Mouse (Mus musculus): ENCODE results near the gene Mkrn2. TPM values are rescaled to one million over a fixed set of nuclear protein-coding genes. Genes with fewer than 3 reads are reported as not detected.
"Not testable (repeated sequence)": the region's sequence is repeated elsewhere in the genome, so short reads cannot be mapped to it uniquely, and the experiment has no call there.

Gene Mkrn2
- total RNA-seq, 2 experiments from 2014 or later, result 26.1 to 26.8 TPM

DNA sequence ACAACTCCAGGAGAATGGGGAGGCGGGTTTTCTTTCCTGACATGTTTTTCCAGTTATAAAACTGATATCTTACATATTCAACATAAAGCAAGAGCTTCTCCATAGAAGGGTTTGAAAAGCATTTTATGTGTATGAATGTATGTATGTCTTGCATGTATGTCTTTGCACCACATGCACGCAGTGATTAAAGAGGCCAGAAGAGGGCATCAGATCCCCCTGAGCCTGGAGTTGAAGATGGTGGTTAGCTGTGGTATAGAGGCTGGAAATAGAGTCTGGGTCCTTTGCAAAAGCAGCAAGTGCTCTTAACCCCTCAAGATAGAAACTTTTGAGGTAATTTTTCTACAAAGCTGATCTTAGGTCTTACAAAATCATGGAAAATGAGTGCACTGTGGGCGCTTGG is 7.4 kb downstream of the Mkrn2 start:
- DNase-seq, result peak; percentile 31

DNA sequence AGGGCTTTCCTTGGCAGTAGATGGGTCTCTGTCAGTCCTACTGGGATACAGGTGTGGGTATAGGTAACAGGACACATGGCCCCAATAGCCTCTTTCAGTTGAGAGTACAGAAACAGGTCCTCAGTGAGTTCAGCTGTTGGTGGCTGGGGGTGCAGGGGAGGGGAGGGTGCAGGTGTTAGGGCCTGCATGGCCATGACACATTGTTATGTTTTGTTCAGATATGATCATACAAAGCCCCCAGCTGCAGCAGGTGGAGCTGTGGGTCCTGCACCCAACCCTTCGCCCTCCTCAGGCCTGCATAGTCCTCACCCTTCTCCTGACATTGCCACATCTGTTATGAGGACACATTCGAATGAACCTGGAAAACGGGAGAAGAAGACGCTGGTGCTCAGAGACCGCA is 8.6 kb downstream of the Mkrn2 start:
- DNase-seq, result no peak

DNA sequence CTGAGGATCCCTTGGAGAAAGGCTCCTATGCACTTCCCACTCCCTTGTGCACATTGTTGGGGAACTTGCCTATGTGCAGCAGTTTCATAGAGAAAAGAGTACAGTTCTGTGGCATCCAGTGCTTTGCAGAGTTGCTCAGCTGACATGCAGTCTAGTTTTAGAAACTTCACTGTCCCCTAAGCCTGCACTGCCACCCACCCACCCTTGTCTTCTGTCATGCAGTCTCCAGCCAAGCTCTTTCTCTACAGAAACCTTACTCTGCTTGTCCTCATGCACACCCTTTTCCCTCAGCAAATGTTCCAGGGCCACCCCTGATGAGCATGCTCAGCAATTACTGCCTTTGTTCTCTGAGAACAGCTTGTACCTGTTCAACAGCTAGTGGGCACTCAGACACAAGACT is 12.1 kb downstream of the Mkrn2 start:
- DNase-seq, result no peak

DNA sequence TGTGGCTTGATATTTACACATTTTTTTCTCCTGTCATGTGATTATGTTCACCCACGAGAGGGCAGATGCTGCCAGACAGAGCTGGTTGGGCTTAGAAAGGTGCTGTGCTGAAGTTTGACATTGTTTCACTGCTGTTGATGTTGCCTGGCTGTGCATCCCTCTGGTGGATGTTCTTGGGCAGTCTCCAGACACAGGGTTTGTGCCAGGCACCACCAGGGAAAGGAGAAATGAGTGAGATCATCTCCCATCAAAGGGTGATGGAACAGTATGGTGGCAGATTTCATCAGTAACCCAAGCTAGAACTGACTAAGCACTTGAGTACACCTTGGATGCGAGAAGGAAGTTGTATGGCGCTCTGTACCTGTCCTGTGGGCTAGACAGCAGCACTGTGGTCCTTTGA is 14.3 kb downstream of the Mkrn2 start:
- DNase-seq, result no peak

DNA sequence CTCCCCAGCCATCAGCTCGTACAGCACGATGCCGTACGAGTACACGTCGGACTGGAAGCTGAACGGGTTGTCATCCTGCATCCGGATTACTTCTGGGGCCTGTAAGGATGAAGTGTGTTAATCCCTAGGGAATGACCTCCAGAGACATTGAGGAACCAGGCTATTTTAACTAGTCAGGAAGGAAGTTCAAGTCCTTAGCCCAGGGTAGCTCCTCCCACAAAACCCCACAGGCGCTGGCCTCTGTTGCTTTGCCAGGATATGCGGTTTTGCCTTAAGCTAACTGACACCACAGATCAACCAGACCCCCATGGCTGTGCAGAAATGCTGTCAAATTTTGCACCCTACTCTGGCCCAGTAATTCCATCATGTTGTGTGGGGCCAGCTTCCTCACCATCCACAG is 18.1 kb downstream of the Mkrn2 start:
- DNase-seq, result no peak

DNA sequence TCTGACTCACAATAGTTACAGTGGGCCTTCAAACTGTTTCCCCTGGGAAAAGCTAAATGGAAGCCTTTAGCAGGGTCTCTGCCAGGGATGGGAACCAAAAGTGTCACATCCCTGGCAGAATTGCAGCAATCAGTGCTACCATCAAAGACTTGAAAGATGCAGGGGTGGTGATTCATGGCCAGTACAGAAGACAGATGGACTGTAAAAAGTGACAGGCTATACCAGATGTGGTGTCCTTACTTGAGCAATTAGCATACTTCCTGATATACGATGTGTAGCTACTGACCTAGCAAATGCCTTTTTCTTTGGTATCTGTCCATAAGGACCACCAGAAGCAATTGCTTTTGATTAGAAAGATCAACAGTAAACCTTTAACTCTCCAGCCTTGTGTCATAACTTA is 19.2 kb downstream of the Mkrn2 start:
- no peak for DNase-seq

DNA sequence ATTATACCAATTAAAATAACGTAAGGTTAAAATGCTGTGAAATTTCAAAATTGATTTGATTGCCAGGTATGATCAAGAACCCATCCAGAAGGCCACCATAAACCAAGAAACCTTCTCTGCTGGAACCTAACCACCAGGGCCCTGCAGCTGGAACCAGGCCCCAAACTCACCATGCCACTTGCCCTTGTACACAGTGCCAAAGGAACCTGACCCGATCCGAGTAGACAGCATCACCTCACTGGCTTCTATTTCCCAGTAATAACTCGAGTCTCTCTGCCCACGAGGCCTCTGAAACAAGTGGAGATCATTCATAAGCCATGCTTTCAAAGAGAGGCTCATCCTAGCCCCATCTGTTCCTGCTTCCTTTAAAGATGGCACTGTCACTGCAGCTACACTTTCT is 24.4 kb downstream of the Mkrn2 start:
- DNase-seq, result no peak

DNA sequence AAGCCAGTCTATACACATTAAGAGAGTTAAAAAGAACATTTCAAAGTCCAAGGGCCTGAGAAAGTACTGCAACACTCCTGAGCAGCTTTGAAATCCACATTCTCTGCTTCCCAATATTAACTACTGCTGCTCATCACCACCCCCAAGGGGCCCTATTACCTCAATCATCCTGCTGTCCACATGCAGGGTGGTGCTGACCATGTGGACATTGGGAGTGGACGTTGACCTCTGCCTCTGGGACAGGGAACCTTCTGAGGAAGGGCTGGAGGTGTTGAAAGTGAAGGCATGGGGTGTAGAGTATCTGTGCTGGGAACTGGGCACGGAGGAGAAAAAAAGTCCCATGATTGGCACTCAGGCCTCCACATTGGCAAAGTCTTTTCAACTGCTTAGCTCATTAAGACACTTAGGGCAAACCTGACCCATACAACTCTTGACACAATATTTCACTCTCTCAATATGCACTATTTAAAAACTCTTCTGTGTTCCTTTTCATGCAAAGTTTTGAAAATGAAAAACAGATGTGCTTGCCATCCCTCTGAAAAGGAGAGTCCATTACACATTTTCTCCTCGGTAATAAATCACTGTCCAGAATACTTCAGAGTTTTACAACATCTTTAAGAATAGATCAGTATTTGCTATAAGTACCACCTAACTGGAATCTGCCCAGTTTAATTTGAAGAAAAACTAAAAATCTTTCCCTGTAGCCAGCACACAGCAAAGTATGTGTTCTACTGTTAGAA is 29.5 kb downstream of the Mkrn2 start:
- no peak for DNase-seq

DNA sequence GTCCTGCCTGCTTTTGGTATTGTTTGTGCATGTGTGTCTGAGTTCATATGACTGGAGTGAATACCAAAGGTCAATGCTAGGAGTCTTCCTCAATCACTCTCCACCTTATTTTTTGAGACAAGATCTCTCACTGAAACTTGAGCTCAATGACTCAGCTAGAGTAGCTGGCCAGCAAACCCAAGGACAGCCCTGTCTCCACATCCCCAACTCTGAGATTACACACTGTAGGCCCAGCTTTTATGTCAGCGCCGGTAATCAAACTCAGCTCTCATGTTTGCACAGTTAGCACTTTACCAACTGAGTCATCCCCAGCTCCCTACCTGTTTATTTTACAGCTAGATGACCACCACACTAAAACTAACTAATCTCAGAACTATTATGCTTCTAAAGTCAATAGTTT is 32.3 kb downstream of the Mkrn2 start:
- DNase-seq, result no peak

DNA sequence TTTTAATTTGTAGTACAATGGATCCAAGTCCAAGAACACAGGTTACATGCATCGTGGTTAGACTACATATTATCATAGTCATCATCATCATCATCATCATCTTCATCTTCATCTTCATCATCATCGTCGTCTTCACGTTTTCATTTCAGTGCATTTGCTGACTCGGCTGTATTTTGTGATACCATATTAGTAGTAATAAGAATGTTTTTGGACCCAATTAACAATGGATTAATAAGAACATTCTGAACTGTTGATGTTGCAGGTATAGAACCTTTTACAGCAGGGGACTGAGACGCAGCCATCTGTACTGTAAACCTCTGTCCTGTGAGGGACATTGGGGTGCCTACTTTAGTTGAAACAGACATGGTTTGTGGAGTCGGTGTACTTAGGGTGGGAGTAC is 36.5 kb downstream of the Mkrn2 start:
- not testable (repeated sequence) for DNase-seq

DNA sequence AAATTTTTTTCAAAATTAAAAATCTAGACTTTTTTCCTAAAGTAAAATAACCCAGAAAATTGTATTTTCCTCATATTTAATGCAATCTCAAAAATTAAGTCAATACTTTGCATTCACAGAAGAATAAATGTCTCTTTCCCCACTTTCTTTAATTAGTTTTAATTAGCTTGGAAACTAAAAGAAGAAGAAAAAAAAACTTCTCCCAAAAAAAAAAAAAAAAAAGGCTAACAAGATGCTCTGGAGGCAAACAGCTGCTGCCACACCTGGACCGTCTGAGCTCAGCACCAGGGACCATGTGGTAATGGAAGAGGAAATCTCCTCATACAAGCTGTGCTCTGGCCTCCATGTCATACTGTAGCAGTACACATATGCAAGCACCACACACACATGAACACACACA is 41.6 kb downstream of the Mkrn2 start:
- DNase-seq, result no peak

DNA sequence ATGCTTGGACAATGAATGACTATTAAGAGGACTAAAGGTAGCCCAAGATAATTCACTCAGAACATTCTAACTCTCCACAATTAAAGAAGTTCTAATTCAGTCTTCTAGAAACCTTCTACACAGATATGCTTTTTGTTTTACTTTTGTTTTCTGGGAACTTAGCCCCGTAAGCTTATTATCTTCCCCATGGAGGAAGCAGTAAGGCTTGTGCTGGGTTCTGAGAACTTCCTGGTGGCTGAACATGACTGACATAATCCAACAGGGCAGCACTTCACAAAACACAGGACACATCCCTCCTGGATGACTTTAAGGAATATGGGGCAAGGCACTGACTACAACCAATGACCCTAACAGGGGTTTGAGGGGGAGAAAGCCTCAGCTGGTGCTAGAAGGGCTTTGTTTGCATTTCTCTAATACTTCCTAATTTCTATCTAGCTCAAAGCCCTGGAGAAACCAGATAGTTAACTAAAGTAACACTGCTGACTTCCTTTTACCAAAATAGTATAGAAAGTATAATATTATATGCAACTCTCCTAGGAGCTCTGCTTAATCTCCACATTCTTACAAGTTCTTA is 48.2 kb downstream of the Mkrn2 start:
- no peak for DNase-seq

DNA sequence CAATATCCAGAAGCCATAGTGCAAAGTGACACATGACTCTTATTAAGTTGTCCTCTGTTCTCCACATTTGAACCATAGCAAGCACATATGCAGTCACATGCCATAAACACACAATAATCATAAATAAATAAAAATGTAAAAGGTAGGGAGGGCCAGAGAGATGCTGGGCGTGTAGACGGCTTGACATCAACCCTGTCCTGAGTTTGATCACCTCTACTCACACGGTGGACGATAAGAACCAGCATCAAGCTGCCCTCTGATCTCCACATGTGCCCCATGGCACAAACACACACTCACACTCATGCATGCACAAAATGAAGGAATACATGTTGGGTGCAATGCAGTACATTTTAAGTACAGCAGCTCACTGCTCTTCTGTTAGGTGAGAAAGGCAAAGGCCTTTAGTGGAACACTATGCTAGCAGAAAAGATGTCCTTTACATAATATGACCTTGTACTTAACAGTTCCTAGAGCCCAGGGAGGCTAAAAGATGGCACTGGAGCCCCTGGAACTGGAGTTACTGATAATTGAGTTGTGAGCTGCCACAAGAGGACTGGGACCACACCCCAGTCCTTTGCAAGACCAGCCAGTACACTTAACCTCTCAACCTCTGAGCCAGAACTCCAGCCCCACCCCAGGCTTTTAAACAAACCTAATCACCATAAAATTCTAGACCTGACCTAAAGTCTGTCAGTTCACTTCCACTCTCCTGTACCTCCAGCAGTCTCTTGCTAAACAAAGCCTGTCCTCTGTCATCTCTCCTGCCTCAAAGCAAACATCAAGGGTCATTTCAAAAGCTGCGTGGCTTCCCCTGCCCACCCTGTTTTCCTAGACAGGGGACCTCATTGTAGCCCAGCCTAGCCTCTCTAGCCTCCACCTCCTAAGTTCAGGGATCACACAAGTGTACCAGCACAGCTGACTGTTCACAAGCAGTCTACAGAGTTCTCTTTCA is 49.0 kb downstream of the Mkrn2 start:
- peak; percentile 24 for DNase-seq

DNA sequence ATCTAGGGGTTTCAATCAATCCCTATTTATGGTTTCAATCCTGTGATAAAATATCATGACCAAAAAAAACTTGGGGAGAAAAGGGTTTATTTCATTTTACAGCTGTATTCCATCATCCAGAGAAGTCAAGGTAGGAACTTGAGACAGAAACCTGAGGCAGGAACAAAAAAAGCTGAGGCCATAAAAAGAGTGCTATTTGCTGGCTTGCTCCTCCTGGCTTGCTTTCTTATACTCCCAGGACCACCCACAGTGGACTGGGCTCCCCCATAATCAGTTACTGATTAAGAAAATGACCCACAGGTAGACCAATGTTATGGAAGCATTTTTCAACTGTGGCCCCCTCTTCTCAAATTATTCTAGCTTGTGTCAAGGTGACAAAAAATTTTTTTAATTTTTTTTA is 50.0 kb downstream of the Mkrn2 start:
- no peak for DNase-seq

DNA sequence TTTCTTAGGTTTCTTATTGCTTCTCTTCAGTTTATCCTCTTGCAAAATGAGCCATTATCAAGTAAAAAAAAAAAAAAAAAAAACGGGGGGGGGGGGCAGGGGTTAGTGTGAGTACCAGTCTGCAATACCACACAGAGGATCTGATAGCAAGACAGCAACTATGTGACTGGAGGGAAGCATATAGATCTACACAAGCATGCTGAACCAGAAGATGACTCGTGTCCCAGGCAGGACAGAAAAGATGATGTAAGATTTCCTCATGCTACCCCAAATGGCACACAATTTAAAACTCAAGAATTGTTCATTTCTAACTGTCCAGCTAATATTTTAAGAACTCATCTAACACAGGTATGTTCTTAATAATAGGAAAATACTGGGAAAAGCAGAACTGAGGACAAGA is 52.2 kb downstream of the Mkrn2 start:
- DNase-seq, result no peak

DNA sequence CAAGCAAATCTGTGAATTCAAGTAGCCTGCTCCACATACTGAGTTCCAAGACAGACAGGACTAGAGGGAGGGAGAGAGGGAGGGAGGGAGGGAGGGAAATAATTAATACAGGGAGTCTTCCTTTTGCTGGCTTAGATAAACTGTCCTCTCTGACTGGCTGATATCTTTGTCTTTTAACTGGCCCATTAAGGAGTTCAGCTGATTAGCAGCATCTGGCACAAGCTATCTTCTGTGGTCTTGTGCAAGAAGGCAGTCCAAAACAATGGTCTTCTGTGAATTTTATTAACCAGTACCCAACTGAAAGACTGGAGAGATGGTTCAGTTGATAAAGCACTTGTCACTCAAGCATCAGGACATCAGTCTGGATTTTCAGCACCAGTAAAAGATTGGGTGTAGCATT is 57.1 kb downstream of the Mkrn2 start:
- DNase-seq, result no peak

DNA sequence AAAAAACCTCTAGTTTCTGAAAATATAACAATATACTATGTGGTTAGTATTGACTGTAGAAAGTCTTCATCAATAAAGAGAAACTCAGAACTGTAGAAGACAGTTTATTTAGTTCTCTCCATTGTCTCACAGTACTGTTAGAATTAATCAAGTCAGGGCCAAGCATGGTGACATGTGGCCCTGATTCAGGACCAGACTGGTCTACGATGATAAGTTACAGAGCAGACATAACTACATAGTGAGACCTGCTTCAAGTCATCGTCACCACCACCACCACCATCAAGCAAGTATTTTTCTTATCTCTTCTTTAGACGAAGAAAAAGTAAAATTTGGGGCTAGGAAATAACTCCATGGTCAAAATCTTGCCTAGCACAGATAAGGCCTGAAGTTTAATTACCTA is 62.6 kb downstream of the Mkrn2 start:
- no peak for DNase-seq

DNA sequence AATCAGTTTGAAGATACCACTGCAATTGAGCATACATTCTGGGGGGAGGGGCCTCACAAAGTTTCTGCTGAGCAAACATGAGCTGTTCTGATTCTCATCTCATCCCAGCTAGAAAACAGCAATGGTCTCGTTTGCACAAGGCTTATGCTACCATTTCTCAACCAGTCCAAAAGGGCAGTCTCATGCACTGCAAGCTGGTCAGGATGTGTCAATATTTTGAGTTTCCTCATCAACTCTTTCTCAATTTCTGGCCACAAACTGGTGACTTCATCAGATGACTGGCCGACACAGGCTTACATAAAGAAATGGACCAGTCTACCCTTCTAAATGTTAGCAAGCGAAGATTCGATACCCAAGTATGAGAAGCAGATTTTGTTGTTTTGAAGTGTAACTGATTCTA is 64.9 kb downstream of the Mkrn2 start:
- DNase-seq, result no peak

Other genes starting within 250 kb of the Mkrn2 start
- gene Pparg, start 241.0 kb upstream of the Mkrn2 start, total RNA-seq (2021), result 1 to 10 TPM; 7.6 to 9.5 TPM
- 10 to 100 TPM; 10.1 to 11.3 TPM for gene Tsen2, start 57.2 kb upstream of the Mkrn2 start, total RNA-seq (2021)
- gene Mkrn2os, start 9.3 kb upstream of the Mkrn2 start, total RNA-seq (2021), result under 1 TPM in 1 of 2 experiments, not detected in 1; 0.17 TPM
- 100 to 1,000 TPM; 128 to 142 TPM for gene Raf1, start 74.7 kb downstream of the Mkrn2 start, total RNA-seq (2021)
- under 1 TPM in 1 of 2 experiments, not detected in 1; 0.54 TPM for gene Tmem40, start 160.5 kb downstream of the Mkrn2 start, total RNA-seq (2021)
- 10 to 100 TPM; 74.1 to 74.2 TPM for gene Cand2, start 172.6 kb downstream of the Mkrn2 start, total RNA-seq (2021)
- gene Rpl32, start 206.8 kb downstream of the Mkrn2 start, total RNA-seq (2021), result 1,000 to 10,000 TPM; 1,006 to 1,007 TPM
- under 1 TPM; 0.88 to 0.90 TPM for gene Efcab12, start 236.5 kb downstream of the Mkrn2 start, total RNA-seq (2021)